Mouse (Mus musculus) spleen, adult 2 months (tissue): ENCODE data around the gene Vipr2.

Experiments
- CTCF ChIP-seq: fragments of 200-500 bp; IDR thresholded peaks from 2 replicates; pipeline ENCODE4 v1.5.1; 2011; ENCODE audit warnings: mild to moderate bottlenecking, inconsistent platforms; ENCODE audit not compliant: insufficient read depth, insufficient read length, insufficient replicate concordance; ENCODE audit errors: extremely low read depth
- POLR2A ChIP-seq: fragments of 200-500 bp; IDR thresholded peaks from 2 replicates; pipeline ENCODE4 v1.6.1; 2011; ENCODE audit warnings: low read depth, low read length, inconsistent platforms

GRCm38 (mm10) chr12:116130936-116131335, 53.4 kb downstream of the Vipr2 start:
- no peak for TF ChIP-seq CTCF
- TF ChIP-seq POLR2A: no peak
